Mouse (Mus musculus) hematopoietic stem cell, adult 5-6 weeks (primary cell): ENCODE measurements around the gene Btg4. TPM values are rescaled to one million over a fixed set of nuclear protein-coding genes. Genes with fewer than 3 reads are reported as not detected.
"Not testable (repeated sequence)": the region's sequence is repeated elsewhere in the genome, so short reads cannot be mapped to it uniquely, and the experiment has no call there.

ENCODE experiments used
- ATAC-seq, 2 experiments: fragments of 125-278 bp in 1 of 2; replicated peaks in 1 of 2; 2 replicates each; pipeline ENCODE4 v1.8.0; 2016 to 2017; ENCODE audit warnings: inconsistent platforms in 2 of 2, mild to moderate bottlenecking in 2 of 2, moderate number of reproducible peaks in 2 of 2, low read depth in 1 of 2, moderate TSS enrichment in 1 of 2; ENCODE audit not compliant: low FRiP score in 2 of 2, poor library complexity in 2 of 2, severe bottlenecking in 2 of 2, insufficient read depth in 1 of 2, low TSS enrichment in 1 of 2
- total RNA-seq: library from RNA; stranded (forward); fragments of 172-1452, 232-1000 nt; gene quantifications from 2 replicates; pipeline ENCODE4 v1.2.3, GENCODE M21; 2017

Btg4 gene
- total RNA-seq, 1 experiment from 2014 or later = not detected

- ATAC-seq = no peak
Measured at GRCm38 (mm10) chr9:51070801-51071200, 10.1 kb downstream of the Btg4 start.

- peak; percentile 65 to 71 for ATAC-seq
Measured at GRCm38 (mm10) chr9:51075780-51076179, 15.1 kb downstream of the Btg4 start.

- ATAC-seq = no peak
Measured at GRCm38 (mm10) chr9:51076300-51076978, 15.7 kb downstream of the Btg4 start.

- ATAC-seq = peak; percentile 94
Measured at GRCm38 (mm10) chr9:51076979-51077315, 16.2 kb downstream of the Btg4 start, which contains the start of gene Layn. Gene Layn (minus strand): TSS chr9:51077094.

- ATAC-seq = no peak
Measured at GRCm38 (mm10) chr9:51081614-51082013, 20.9 kb downstream of the Btg4 start.

GRCm38 (mm10) chr9:51093697-51094096 lies 33.0 kb downstream of the Btg4 start:
- no peak for ATAC-seq

- ATAC-seq = no peak
Measured at GRCm38 (mm10) chr9:51096306-51096705, 35.6 kb downstream of the Btg4 start.

GRCm38 (mm10) chr9:51101756-51102425 lies 41.2 kb downstream of the Btg4 start, which contains the start of gene 4833427G06Rik:
Gene 4833427G06Rik (minus strand): TSS chr9:51102078.
- peak; percentile 43 to 52; a peak in 3 of 4 replicates for ATAC-seq

- ATAC-seq = peak; percentile 48 to 57; a peak in 3 of 4 replicates
Measured at GRCm38 (mm10) chr9:51102963-51103807, 42.5 kb downstream of the Btg4 start.

GRCm38 (mm10) chr9:51103808-51104514 lies 43.3 kb downstream of the Btg4 start:
- ATAC-seq = no peak; a peak in 1 of 4 replicates

GRCm38 (mm10) chr9:51105751-51106150 lies 45.0 kb downstream of the Btg4 start:
- no peak for ATAC-seq

GRCm38 (mm10) chr9:51114767-51115166 lies 54.1 kb downstream of the Btg4 start:
- ATAC-seq = no peak

GRCm38 (mm10) chr9:51136985-51137384 lies 76.3 kb downstream of the Btg4 start:
- ATAC-seq = peak in 1 of 2 experiments; percentile 59; a peak in 1 of 4 replicates

- no peak for ATAC-seq
Measured at GRCm38 (mm10) chr9:51137432-51137831, 76.7 kb downstream of the Btg4 start.

GRCm38 (mm10) chr9:51137836-51138235 lies 77.1 kb downstream of the Btg4 start:
- no peak for ATAC-seq

- ATAC-seq = no peak
Measured at GRCm38 (mm10) chr9:51138301-51138700, 77.6 kb downstream of the Btg4 start.

GRCm38 (mm10) chr9:51139401-51139800 lies 78.7 kb downstream of the Btg4 start:
- not testable (repeated sequence) for ATAC-seq
